Mouse (Mus musculus): ENCODE results near the gene Cox17.

Gene Cox17

GRCm38 (mm10) chr16:38392126-38392894 is 45.5 kb downstream of the Cox17 start:
- no peak for DNase-seq (ENCODE audit: low read depth, low spot score)

- no peak for DNase-seq (ENCODE audit: low read depth, low spot score)
Observed at GRCm38 (mm10) chr16:38394191-38394618, 47.4 kb downstream of the Cox17 start.

DNA sequence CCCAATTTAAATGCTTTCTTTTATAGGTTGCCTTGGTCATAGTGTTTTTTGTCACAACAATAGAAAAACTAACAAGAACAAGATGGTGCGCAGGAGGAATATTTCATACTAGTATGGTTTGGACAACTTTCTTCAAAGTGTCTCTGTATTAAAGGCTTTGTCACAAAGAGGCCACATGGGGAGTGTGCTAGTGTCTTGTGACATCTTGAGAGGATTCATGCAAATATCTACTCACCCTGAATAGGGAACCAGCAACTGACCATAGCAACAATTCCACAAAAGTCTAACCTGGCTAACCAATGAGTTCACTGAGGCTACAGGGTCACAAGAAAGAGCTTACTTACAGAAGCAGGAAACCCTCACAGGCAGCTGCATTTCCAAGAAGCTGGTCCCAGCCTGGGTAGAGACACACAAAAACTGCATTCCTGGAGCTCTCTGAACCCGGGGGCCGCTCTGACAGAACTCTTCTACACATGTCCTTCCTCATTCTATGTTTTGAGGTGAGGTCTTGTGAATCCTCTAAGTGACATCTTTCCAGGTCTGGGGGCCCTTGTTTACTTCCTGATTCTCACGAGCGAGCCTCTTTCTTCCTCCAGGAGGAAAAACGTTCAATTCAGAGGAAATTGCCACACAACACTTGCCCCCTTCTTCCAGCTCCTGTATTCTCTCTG is 48.4 kb downstream of the Cox17 start:
- DNase-seq (ENCODE audit: low read depth, low spot score) = no peak

- DNase-seq (ENCODE audit: low read depth, low spot score) = peak; percentile 54
Observed at GRCm38 (mm10) chr16:38396155-38396554, 49.4 kb downstream of the Cox17 start.

GRCm38 (mm10) chr16:38398266-38398665 is 51.5 kb downstream of the Cox17 start:
- DNase-seq (ENCODE audit: low read depth, low spot score) = no peak

DNA sequence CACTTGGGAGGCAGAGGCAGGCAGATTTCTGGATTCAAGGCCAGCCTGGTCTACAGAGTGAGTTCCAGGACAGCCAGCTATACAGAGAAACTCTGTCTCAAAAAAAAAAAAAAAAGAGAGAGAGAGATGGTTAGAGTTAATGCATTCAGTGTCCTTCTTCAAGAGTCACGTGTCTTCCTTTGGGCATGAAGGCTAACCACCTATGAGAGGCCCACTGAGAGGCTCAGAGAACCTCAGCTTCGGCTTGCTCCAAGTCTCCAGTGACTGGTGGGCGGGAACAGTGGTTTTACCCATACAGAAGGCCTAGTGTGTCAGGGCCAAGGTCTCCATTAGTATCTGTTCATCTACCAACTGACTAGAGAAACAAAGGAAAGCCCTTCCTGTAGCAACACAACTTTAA is 52.3 kb downstream of the Cox17 start:
- DNase-seq (ENCODE audit: low read depth, low spot score) = peak; percentile 35

GRCm38 (mm10) chr16:38399531-38400231 is 52.9 kb downstream of the Cox17 start:
- peak; percentile 37 for DNase-seq (ENCODE audit: low read depth, low spot score)

GRCm38 (mm10) chr16:38400311-38400960 is 53.6 kb downstream of the Cox17 start:
- no peak for DNase-seq (ENCODE audit: low read depth, low spot score)

GRCm38 (mm10) chr16:38401468-38401867 is 54.7 kb downstream of the Cox17 start:
- DNase-seq (ENCODE audit: low read depth, low spot score) = no peak
